ENCODE assay signal across 8 mouse cellular contexts in genomic region chr11:68657811-68658210, GRCm38 (mm10). TPM values are rescaled to one million over a fixed set of nuclear protein-coding genes. Genes with fewer than 3 reads are reported as not detected.
DNase-seq lines count a peak whose midpoint lies in the region; ATAC-seq lines count a peak whose summit lies in the region.

No protein-coding gene starts in this region.

- ATAC-seq in inflammation-experienced regulatory T-cells, adult 6 months, result no peak

- peak; percentile 18 for DNase-seq in adrenal gland, adult 2 months
- no peak for DNase-seq in adrenal gland, adult 18-20 months (ENCODE audit: low spot score in 2 of 2)
- DNase-seq in urinary bladder, postnatal 14 days (ENCODE audit: low spot score), result peak; percentile 61
- DNase-seq in urinary bladder, postnatal 25 days (ENCODE audit: low spot score), result no peak
- peak; percentile 75 to 78 for DNase-seq in layer of hippocampus, postnatal 10 days (ENCODE audit: low spot score in 2 of 2)
- peak; percentile 73 for DNase-seq in lung, postnatal 14 days
- no peak for DNase-seq in spleen, adult 12 weeks (ENCODE audit: low spot score)

RNA-seq across cellular contexts. Expression of gene Myh10, which starts 33.5 kb away (rescaled TPM):
- total RNA-seq in adrenal gland, adult 2 months (2021), result 10 to 100 TPM; 31.8 to 43.8 TPM
- 9.4 and 10.1 TPM in 2 replicates for polyA plus RNA-seq in adrenal gland, adult 2 months (2012; rRNA removed)
- 10 to 100 TPM; 31.4 to 32.2 TPM for total RNA-seq in adrenal gland, adult 18-20 months (2021)
- 100 to 1,000 TPM; 164 to 167 TPM for total RNA-seq in layer of hippocampus, postnatal 10 days (2021)
- polyA plus RNA-seq in inflammation-experienced regulatory T-cells, adult 6 months (2017; shearing (Covaris generic)), result 1 to 10 TPM; 1.4 to 6.1 (median 2.7) TPM

Comparison
In these comparisons a context has a peak if more than half of its experiments do, and no peak if none do; other contexts are left out.
1. DNase-seq: peak in adrenal gland, adult 2 months (single experiment), urinary bladder, postnatal 14 days (single experiment), layer of hippocampus, postnatal 10 days (2 of 2) and lung, postnatal 14 days (single experiment); none in adrenal gland, adult 18-20 months (0 of 2), urinary bladder, postnatal 25 days (single experiment) and spleen, adult 12 weeks (single experiment).